In the genomic region with DNA sequence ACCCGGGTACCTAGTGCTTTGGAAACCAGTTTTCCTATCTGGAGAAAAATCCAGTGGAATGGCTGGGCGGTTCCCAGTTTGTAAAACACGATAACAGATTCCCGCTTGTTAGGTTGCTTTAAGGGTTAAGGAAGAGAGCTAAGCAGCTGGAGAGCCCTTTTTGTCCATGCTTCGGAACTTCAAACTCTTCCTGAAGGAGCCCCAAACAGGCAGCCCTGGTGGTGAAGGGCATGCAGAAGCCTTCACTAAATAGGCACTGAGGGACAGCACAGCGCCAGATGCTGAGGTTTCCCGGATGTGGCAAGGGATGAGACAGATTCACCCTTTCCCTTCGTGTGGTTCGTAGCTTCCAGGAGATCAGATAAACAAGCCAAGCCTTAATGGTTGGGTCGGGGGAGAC, we compare ENCODE assay signal across 8 mouse cellular contexts. TPM values are rescaled to one million over a fixed set of nuclear protein-coding genes. Genes with fewer than 3 reads are reported as not detected.
A peak's percentile ranks its signal among the peaks of the same experiment; 100 is the strongest.
DNase-seq lines count a peak whose midpoint lies in the region; ATAC-seq and TF ChIP-seq lines count a peak whose summit lies in the region.

No protein-coding gene starts in this region.

- ATAC-seq in lung, embryonic 14.5 days (ENCODE audit: insufficient read depth) = peak; percentile 10; the same call in 1 of the 2 replicates
- ATAC-seq in intestine, embryonic 15.5 days = no peak
- no peak for ATAC-seq in neural tube, embryonic 15.5 days (ENCODE audit: low FRiP score)

- peak overlapping the region; percentile 93 for H3K9ac ChIP-seq in lung, embryonic 14.5 days
- peak overlapping the region; percentile 81 for H3K9ac ChIP-seq in intestine, embryonic 15.5 days
- no peak overlapping the region for H3K9ac ChIP-seq in neural tube, embryonic 15.5 days (replicated peaks)

- H3K4me3 ChIP-seq in lung, embryonic 14.5 days (ENCODE audit: low read depth, low read length) = peak overlapping the region; percentile 73
- no peak overlapping the region for H3K4me3 ChIP-seq in embryonic fibroblast, embryonic 13.5 days (ENCODE audit: insufficient read depth, low read length)
- H3K4me3 ChIP-seq in intestine, embryonic 15.5 days (replicated peaks) = peak overlapping the region; percentile 80
- H3K4me3 ChIP-seq in neural tube, embryonic 15.5 days (replicated peaks) = no peak overlapping the region

- no peaks in the 10 kb centered on the region for H3K27me3 ChIP-seq in lung, embryonic 14.5 days (ENCODE audit: insufficient read depth, low read length)
- no peaks in the 10 kb centered on the region for H3K27me3 ChIP-seq in intestine, embryonic 15.5 days (replicated peaks)
- H3K27me3 ChIP-seq in neural tube, embryonic 15.5 days (replicated peaks) = 0 out of 2 replicates have a peak, but pooled peaks cover 3% of the 10 kb centered on the region

- H3K4me2 ChIP-seq in lung, embryonic 14.5 days = peak overlapping the region; percentile 81
- H3K4me2 ChIP-seq in intestine, embryonic 15.5 days (replicated peaks) = peak overlapping the region; percentile 92
- peak overlapping the region; percentile 98 for H3K4me2 ChIP-seq in neural tube, embryonic 15.5 days

- H3K9me3 ChIP-seq in lung, embryonic 14.5 days (ENCODE audit: low read depth, low read length) = peaks cover 5% of the 10 kb centered on the region; the same call in 1 of the 2 replicates
- H3K9me3 ChIP-seq in intestine, embryonic 15.5 days = no peaks in the 10 kb centered on the region
- no peaks in the 10 kb centered on the region for H3K9me3 ChIP-seq in neural tube, embryonic 15.5 days (replicated peaks)

- TF ChIP-seq POLR2A in embryonic fibroblast, embryonic 13.5 days (IDR thresholded peaks at IDR 0.05; ENCODE audit: low read depth, low read length) = no peak

- TF ChIP-seq CTCF in lung, embryonic 14.5 days (IDR thresholded peaks at IDR 0.05; ENCODE audit: low read depth) = no peak
- TF ChIP-seq CTCF in embryonic fibroblast, embryonic 13.5 days (IDR thresholded peaks at IDR 0.05; ENCODE audit: borderline replicate concordance, insufficient read depth, low read length) = no peak

- 4% methylated on average over 10 of the region's 10 CpGs for whole genome bisulfite sequencing in lung, embryonic 14.5 days
- WGBS in intestine, embryonic 15.5 days = 4% methylated on average over 10 of the region's 10 CpGs
- WGBS in neural tube, embryonic 15.5 days = 25% methylated on average over 10 of the region's 10 CpGs

- H3K27ac ChIP-seq in lung, embryonic 14.5 days (ENCODE audit: low read depth) = peak overlapping the region; percentile 86
- peak overlapping the region; percentile 34 for H3K27ac ChIP-seq in embryonic fibroblast, embryonic 13.5 days (ENCODE audit: insufficient read depth, low read length)
- peak overlapping the region; percentile 89 for H3K27ac ChIP-seq in intestine, embryonic 15.5 days
- peak overlapping the region; percentile 77 for H3K27ac ChIP-seq in neural tube, embryonic 15.5 days (replicated peaks)

- no peaks in the 10 kb centered on the region for H3K4me1 ChIP-seq in lung, embryonic 14.5 days (ENCODE audit: insufficient read depth)
- 0 out of 2 replicates have a peak, but pooled peaks cover 2% of the 10 kb centered on the region for H3K4me1 ChIP-seq in embryonic fibroblast, embryonic 13.5 days (ENCODE audit: control insufficient read depth, insufficient read depth, low read length)
- H3K4me1 ChIP-seq in intestine, embryonic 15.5 days (replicated peaks) = peaks cover 33% of the 10 kb centered on the region
- peaks cover 36% of the 10 kb centered on the region for H3K4me1 ChIP-seq in neural tube, embryonic 15.5 days

- H3K36me3 ChIP-seq in lung, embryonic 14.5 days (ENCODE audit: insufficient read depth) = peaks cover 22% of the 10 kb centered on the region
- 0 out of 2 replicates have a peak, but pooled peaks cover 5% of the 10 kb centered on the region for H3K36me3 ChIP-seq in intestine, embryonic 15.5 days
- H3K36me3 ChIP-seq in neural tube, embryonic 15.5 days = no peaks in the 10 kb centered on the region

- peak; percentile 76 for DNase-seq in lung, embryonic 14.5 days
- DNase-seq in lung, postnatal 36 days = no peak
- no peak for DNase-seq in retina, embryonic 14.5 days (ENCODE audit: low spot score)
- DNase-seq in c-Kit-positive CD71-positive TER-119-positive erythroid progenitor cells, embryonic 14.5 days (ENCODE audit: low spot score) = no peak
- DNase-seq in cerebellum, adult 11 months = no peak

RNA-seq across cellular contexts. Expression of gene Fbln1, which starts 2.6 kb away (rescaled TPM):
- polyA plus RNA-seq in lung, embryonic 14.5 days (2014; fragmentation: Nextera tagmentation; extraction: Ambion mirVana) = 277 and 302 TPM in 2 replicates
- 46.2 and 92.8 TPM in 2 replicates for polyA plus RNA-seq in embryonic fibroblast, embryonic 13.5 days (2011; ENCODE audit: insufficient read length, low read depth, missing spikeins)
- polyA plus RNA-seq in intestine, embryonic 15.5 days (2015; fragmentation: Nextera tagmentation; extraction: Ambion mirVana) = 184 and 194 TPM in 2 replicates
- polyA plus RNA-seq in neural tube, embryonic 15.5 days (2015; fragmentation: Nextera tagmentation; extraction: Ambion mirVana) = 54.2 and 65.8 TPM in 2 replicates

Comparison
In these comparisons a context has a peak if more than half of its experiments do, and no peak if none do; other contexts are left out.
1. H3K27ac ChIP-seq: peak in every context shown above with its lines; median percentile 89 in intestine, embryonic 15.5 days; 86 in lung, embryonic 14.5 days; 77 in neural tube, embryonic 15.5 days; 34 in embryonic fibroblast, embryonic 13.5 days.
2. H3K4me3 ChIP-seq: peak in lung, embryonic 14.5 days (single experiment) and intestine, embryonic 15.5 days (single experiment); none in embryonic fibroblast, embryonic 13.5 days (single experiment) and neural tube, embryonic 15.5 days (single experiment).
3. Peak in every context shown above with its lines, with median percentiles within 50 percentile points of each other: H3K4me2 ChIP-seq.